Mouse (Mus musculus) inflammation-experienced regulatory T-cells, adult 16 weeks (primary cell): ENCODE measurements around the gene Tnfrsf9. TPM values are rescaled to one million over a fixed set of nuclear protein-coding genes. Genes with fewer than 3 reads are reported as not detected.

Source experiments
- polyA plus RNA-seq: library from polyadenylated mRNA; unstranded; fragments of 100-300 nt; shearing (Covaris generic); gene quantifications from one replicate; pipeline ENCODE4 v1.2.1, GENCODE M21; 2017

Gene Tnfrsf9
- polyA plus RNA-seq, result 317 TPM

GRCm38 (mm10) chr4:150914290-150914733, at the start of gene Tnfrsf9, which contains the start of gene Park7:
Gene Tnfrsf9, plus strand, starts transcription at chr4:150914562.
Gene Park7, minus strand, starts transcription at chr4:150914437.

Other genes with a start within 250 kb of the Tnfrsf9 start
- 2.8 TPM for gene Errfi1, start 60.6 kb upstream of the Tnfrsf9 start, polyA plus RNA-seq
- 391 TPM for gene Park7, start 125 bp upstream of the Tnfrsf9 start, polyA plus RNA-seq
- not detected for gene Uts2, start 82.5 kb downstream of the Tnfrsf9 start, polyA plus RNA-seq
- 1.6 TPM for gene Per3, start 130.1 kb downstream of the Tnfrsf9 start, polyA plus RNA-seq
- gene Vamp3, start 143.4 kb downstream of the Tnfrsf9 start, polyA plus RNA-seq, result 60.3 TPM
- gene Gm13090, start 175.0 kb downstream of the Tnfrsf9 start, polyA plus RNA-seq, result not detected